Mouse (Mus musculus) spleen, adult 2 months (tissue): ENCODE data around the gene Cfap97d1. TPM values are rescaled to one million over a fixed set of nuclear protein-coding genes. Genes with fewer than 3 reads are reported as not detected.

Source experiments
- DNase-seq, 2 experiments: peaks; one replicate each; pipeline versions ENCODE4 v3.0.0 to v3.0.0-alpha.2; 2012 to 2021; ENCODE audit warnings: low spot score in 2 of 2, low read depth in 1 of 2
- H3K27ac ChIP-seq: fragments of 200-500 bp; 2 replicates; pipeline ENCODE4 v1.5.1; 2012; ENCODE audit warnings: low read length, inconsistent platforms; ENCODE audit not compliant: insufficient read depth
- H3K27me3 ChIP-seq: fragments of 200-500 bp; 2 replicates; pipeline ENCODE4 v1.6.1; 2012; ENCODE audit warnings: mild to moderate bottlenecking, moderate library complexity, low read length, inconsistent platforms; ENCODE audit not compliant: control insufficient read depth, insufficient read depth
- H3K36me3 ChIP-seq: fragments of 200-500 bp; 2 replicates; pipeline ENCODE4 v1.6.1; 2012; ENCODE audit warnings: mild to moderate bottlenecking, low read length, inconsistent platforms; ENCODE audit not compliant: control insufficient read depth, insufficient read depth
- H3K4me1 ChIP-seq: fragments of 200-500 bp; 2 replicates; pipeline ENCODE4 v1.6.1; 2011; ENCODE audit warnings: inconsistent platforms; ENCODE audit not compliant: control insufficient read depth, insufficient read depth, insufficient read length
- H3K4me3 ChIP-seq: fragments of 200-500 bp; 2 replicates; pipeline ENCODE4 v1.5.1; 2011; ENCODE audit warnings: mild to moderate bottlenecking, inconsistent platforms; ENCODE audit not compliant: insufficient read depth, insufficient read length; ENCODE audit errors: extremely low read depth
- CTCF ChIP-seq: fragments of 200-500 bp; IDR thresholded peaks from 2 replicates; pipeline ENCODE4 v1.5.1; 2011; ENCODE audit warnings: mild to moderate bottlenecking, inconsistent platforms; ENCODE audit not compliant: insufficient read depth, insufficient read length, insufficient replicate concordance; ENCODE audit errors: extremely low read depth
- POLR2A ChIP-seq: fragments of 200-500 bp; IDR thresholded peaks from 2 replicates; pipeline ENCODE4 v1.6.1; 2011; ENCODE audit warnings: low read depth, low read length, inconsistent platforms
- WGBS: fragments of 180-500 bp; shearing (Covaris S2); methylation state at CpG from one replicate; pipeline ENCODE4 v1.1.7; 2018; 5-methylcytosine and 5-hydroxymethylcytosine counted together
- polyA plus RNA-seq: library from polyadenylated mRNA; depleted of rRNA; stranded (reverse); fragments of >200 nt; gene quantifications from 2 replicates; pipeline ENCODE4 v1.2.3, GENCODE M21; 2012

The Cfap97d1 gene
- polyA plus RNA-seq, 1 experiment: not detected

DNA sequence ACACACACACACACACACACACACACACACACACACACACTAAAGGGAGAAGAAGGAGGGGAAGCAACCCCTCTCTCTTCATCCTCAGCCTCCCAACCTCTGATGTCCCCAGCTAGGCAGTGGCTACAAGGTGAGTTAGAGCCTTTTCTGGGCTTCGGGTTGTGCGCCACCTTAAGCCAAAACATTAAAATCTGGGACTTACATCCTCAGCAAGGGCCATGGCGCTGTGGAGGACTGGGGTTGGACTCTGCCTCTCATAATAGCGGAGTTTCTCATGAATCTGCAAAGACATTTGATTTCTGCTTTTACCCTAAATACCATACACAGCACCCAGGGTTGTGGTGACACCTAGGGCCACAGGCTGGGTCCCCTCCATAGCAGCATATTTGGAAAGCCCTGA is 40.8 kb downstream of the Cfap97d1 start:
- no peak overlapping the region for H3K4me3 ChIP-seq
- H3K27ac ChIP-seq: no peak overlapping the region
- TF ChIP-seq CTCF (no peak), POLR2A (no peak)
- H3K4me1 ChIP-seq: peaks cover 4% of the 10 kb centered on the region; the same call in 1 of the 2 replicates
- H3K27me3 ChIP-seq: peaks cover 11% of the 10 kb centered on the region
- 90% methylated on average over 4 of the region's 4 CpGs for WGBS
- no peak for DNase-seq
- no peaks in the 10 kb centered on the region for H3K36me3 ChIP-seq

DNA sequence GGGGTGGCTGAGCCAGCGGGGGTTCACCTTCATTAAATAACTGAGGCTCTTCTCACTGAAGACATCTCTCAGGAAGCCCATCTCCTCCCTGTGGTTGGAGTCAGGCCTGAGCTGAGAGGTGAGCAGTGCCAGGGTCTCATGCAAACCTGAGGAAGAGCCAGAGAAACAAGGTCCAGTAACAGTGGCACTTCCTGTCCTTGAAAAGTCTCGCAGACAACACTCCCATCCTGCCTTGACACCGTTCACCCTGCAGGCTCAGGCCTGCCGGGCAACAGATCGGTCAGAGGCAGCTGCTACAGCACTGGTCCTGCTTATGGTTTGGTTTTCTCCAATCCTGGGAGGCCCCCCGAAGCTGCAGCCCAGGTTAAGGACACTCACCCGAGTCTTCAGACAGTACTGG is 41.3 kb downstream of the Cfap97d1 start:
- TF ChIP-seq CTCF (no peak), POLR2A (no peak)
- DNase-seq: no peak
- H3K4me3 ChIP-seq: no peak overlapping the region
- H3K36me3 ChIP-seq: no peaks in the 10 kb centered on the region
- H3K27ac ChIP-seq: no peak overlapping the region
- WGBS: 75% methylated on average over 7 of the region's 7 CpGs
- H3K27me3 ChIP-seq: peaks cover 11% of the 10 kb centered on the region
- peaks cover 4% of the 10 kb centered on the region; the same call in 1 of the 2 replicates for H3K4me1 ChIP-seq

DNA sequence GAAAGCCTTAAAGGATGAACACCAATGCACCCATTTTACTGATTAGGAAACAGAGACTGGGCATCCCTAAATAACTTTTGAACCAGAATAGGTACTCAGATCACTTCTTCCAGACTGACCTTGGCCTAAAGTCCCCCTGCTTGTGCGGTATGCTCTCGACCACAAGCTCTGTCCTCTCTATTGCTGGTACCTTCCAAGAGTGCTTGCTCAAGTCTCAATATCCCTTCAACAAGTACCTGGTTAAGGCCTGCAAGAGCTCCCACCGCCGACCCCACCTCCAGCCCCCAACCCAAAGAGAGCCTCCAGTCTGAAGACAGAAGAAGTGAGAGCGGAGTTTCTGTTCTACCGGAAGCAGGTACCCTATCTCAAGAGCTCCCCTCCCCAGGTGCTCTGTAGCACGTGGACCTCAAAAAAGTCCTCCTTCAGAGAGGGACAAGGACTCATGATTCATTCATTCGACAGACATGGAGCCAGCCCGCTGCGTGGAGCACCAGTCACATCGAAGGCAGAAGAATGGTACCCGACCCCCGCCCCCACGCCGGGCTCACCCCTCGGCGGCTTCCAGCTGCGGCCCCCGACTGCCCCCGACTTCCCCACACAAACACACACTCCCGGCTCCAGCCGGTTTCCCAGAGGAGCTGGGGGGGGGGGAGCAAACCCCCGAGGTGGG is 42.0 kb downstream of the Cfap97d1 start:
- peaks cover 4% of the 10 kb centered on the region; the same call in 1 of the 2 replicates for H3K4me1 ChIP-seq
- 10% methylated on average over 23 of the region's 23 CpGs for WGBS
- peaks cover 11% of the 10 kb centered on the region for H3K27me3 ChIP-seq

DNA sequence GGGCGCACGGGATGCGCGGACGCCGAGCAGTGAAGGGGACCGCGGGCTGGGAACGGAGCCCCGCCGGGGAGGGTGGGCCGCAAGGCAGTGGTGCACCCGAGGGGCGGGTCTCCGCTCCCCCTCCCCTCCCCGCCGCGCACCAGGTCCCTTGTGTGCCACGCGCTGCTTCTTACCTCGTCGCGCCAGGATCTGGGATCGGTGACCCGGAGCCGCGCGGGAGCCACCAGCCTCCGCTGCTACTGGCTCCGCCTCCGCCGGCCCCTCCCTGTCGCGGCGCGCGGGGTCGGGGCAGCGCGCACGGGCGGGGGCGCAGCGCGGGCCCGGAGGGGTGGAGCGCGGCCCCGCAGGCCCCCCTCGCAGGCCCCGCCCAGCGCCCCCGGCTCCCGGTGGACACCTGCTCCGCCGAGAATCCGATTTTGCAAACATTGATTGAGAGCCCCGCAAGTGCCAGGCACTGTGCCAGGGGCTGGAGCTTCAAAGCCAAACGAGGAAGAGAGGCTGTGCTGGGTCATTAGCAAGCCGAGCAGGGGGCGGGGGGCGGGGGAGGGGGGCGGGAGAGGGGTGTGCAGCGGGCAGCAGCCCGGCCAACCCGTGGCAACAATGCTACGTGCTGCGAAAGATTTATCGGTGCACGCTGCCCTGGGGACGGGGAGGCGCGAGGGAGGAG is 42.7 kb downstream of the Cfap97d1 start:
- WGBS: 3% methylated on average over 47 of the region's 73 CpGs
- no peak for TF ChIP-seq CTCF
- no peak for TF ChIP-seq POLR2A
- H3K27me3 ChIP-seq: peaks cover 11% of the 10 kb centered on the region
- no peak overlapping the region for H3K27ac ChIP-seq
- peak in 1 of 2 experiments; percentile 8 for DNase-seq
- no peaks in the 10 kb centered on the region for H3K36me3 ChIP-seq
- peak overlapping the region; percentile 45; the same call in 1 of the 2 replicates for H3K4me3 ChIP-seq
- H3K4me1 ChIP-seq: peaks cover 4% of the 10 kb centered on the region; the same call in 1 of the 2 replicates

More for the DNA sequence above, 42.0 kb downstream of the Cfap97d1 start:
- Histone ChIP-seq H3K27ac (no peak overlapping the region), H3K4me3 (peak overlapping the region; percentile 45; the same call in 1 of the 2 replicates), H3K36me3 (no peaks in the 10 kb centered on the region)
- no peak for DNase-seq
- TF ChIP-seq POLR2A: no peak
- TF ChIP-seq CTCF: no peak

DNA sequence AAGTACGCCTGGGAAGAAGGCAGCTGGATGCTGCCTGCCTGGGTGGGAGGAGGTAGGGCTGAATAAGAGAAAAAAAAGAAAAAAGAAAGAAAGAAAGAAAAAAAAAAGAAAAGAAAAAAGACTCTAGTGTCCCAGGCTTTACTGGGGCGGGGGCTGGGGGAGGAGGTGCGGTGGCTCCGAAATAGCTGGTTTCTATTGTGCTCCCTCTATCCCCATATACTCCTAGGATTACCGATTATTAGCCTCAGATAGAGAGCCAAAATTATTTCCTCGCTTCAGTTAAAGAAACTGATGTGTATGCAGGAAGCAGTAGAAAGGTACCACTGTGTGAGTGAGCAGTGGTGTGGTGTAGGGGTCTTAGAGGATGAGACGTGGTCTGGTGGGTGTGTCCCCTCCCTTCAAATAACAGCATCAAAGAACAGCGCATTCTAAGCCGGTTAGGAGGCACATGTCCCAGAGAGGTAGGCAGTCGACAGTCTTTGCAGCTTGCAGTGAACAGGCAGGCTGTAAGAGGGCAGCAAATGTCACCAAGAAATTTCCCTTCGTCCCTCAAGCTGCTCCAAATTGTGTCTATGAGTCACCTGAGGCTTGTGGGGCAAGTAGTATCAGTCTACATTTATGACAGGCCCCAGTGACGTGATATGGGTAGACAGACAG is 43.4 kb downstream of the Cfap97d1 start:
- TF ChIP-seq POLR2A (no peak), CTCF (no peak)
- Histone ChIP-seq H3K27me3 (peaks cover 11% of the 10 kb centered on the region), H3K4me3 (no peak overlapping the region; the same call in 1 of the 2 replicates), H3K4me1 (peaks cover 4% of the 10 kb centered on the region; the same call in 1 of the 2 replicates), H3K27ac (no peak overlapping the region), H3K36me3 (no peaks in the 10 kb centered on the region)
- 15% methylated on average over 12 of the region's 12 CpGs for WGBS
- DNase-seq: no peak

DNA sequence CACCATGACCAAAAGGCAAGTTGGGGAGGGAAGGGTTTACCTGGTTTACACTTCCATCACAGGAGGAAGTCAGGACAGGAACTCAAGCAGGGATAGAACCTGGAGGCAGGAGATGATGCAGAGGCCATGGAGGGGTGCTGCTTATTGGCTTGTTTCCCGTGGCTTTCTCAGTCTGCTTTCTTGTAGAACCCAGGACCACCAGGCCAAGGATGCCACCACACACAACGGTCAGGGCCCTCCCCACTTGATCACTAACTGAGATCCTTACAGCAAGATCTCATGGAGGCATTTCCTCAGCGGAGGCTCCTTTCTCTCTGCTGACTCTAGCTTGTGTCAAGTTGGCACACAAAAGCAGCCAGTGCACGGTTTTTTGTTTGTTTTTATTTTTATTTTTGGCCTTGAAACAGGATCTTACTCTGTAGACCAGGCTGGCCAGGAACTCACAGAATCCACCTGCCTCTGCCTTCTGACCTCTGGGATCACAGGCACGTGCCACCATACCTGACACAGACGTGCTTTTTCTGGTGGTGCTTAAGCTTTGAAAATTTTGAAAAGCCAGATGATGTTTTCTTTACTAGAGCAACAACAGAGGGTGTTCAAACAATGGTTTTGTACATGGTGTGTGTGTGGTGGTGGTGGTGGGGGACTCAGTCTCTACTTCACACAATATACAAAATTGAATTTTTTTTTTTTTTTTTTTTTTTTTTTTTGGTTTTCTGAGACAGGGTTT is 44.2 kb downstream of the Cfap97d1 start, which contains the start of gene Mpp3:
Mpp3 (minus strand) TSS at position 375 of the 730 bp plus-strand sequence.
- H3K36me3 ChIP-seq: no peaks in the 10 kb centered on the region
- H3K27me3 ChIP-seq: peaks cover 11% of the 10 kb centered on the region
- H3K4me3 ChIP-seq: no peak within 1 kb of the TSS
- 85% methylated on average over 6 of the region's 6 CpGs for WGBS
- no peak within 1 kb of the TSS for H3K27ac ChIP-seq
- TF ChIP-seq POLR2A: no peak
- TF ChIP-seq CTCF: no peak
- DNase-seq: no peak
- peaks cover 4% of the 10 kb centered on the region; the same call in 1 of the 2 replicates for H3K4me1 ChIP-seq
